Mouse (Mus musculus) erythroblast, embryonic 14.5 days (primary cell): ENCODE data around the gene Mslnl. TPM values are rescaled to one million over a fixed set of nuclear protein-coding genes. Genes with fewer than 3 reads are reported as not detected.

Source experiments
- H3K27me3 ChIP-seq: 2 replicates; pipeline ENCODE4 v1.6.1; 2012; ENCODE audit warnings: inconsistent platforms; ENCODE audit not compliant: control insufficient read depth
- H3K36me3 ChIP-seq: 2 replicates; pipeline ENCODE4 v1.6.1; 2012; ENCODE audit warnings: mild to moderate bottlenecking, inconsistent platforms; ENCODE audit not compliant: control insufficient read depth
- H3K4me1 ChIP-seq: 2 replicates; pipeline ENCODE4 v1.6.1; 2012; ENCODE audit warnings: inconsistent platforms; ENCODE audit not compliant: control insufficient read depth
- H3K4me3 ChIP-seq: replicated peaks from 2 replicates; pipeline ENCODE3; 2012; ENCODE audit warnings: moderate library complexity, mild to moderate bottlenecking, inconsistent platforms
- H3K9me3 ChIP-seq: 2 replicates; pipeline ENCODE4 v1.6.1; 2012; ENCODE audit warnings: low read length, inconsistent platforms, mixed read lengths; ENCODE audit not compliant: control insufficient read depth
- GATA1 ChIP-seq: IDR thresholded peaks from 2 replicates; pipeline ENCODE4 v1.6.1; 2012; ENCODE audit warnings: low read length, inconsistent platforms, mixed read lengths
- TAL1 ChIP-seq: IDR thresholded peaks from 3 replicates; pipeline ENCODE4 v1.6.1; 2012; ENCODE audit warnings: low read length, inconsistent platforms, mixed read lengths
- polyA plus RNA-seq: library from polyadenylated mRNA; stranded (reverse); fragments of >175 nt; gene quantifications from 2 replicates; pipeline ENCODE4 v1.2.3, GENCODE M21; 2012

Mslnl gene
- polyA plus RNA-seq, 1 experiment, result not detected

DNA sequence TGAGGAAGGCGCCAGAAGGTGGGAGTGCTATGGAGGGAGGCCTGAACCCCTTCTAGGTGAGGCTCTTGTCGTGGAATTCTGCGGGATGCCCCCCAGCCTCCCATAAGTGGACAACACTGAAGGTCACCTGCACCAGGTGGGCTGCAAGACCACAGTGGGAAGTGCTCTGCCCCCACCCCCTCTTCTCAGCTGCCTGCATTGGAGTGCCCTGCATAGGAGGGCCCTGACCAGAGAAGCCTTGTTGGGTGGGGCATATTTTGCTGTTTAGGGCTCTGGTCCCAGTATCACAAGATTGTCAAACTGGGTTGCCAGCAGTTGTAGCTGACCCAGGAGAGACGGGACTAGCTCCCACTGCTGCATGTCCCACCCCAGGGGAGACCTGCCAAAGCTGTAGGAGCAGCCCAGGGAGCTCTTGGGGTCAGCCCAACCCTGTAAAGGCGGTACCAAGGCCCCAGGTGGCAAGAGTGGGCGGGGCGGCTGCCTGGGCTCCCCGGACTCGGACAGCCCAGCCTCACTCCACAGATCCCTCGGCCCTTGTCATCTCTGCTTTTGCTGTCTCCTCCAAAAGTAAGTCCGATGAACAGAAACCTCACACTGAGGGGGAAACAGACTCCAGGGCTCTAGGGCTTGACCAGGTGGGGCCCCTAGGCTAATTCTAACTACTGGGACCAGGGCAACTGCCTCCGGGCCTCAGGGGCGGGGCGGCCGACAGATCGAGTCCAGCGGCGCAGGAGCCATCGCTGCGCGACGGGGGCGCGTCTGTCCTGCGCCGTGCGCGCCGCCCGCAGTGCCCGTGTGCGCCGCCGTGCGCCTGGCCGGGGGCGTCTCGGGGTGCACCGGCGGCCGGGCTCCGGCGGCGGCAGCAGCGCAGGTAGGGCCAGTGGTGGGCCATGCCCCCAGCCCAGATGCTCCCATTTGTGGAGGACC, 18.9 kb upstream of the Mslnl start, which contains the start of gene Gng13:
TSS of gene Gng13 (plus strand) at position 461 of the 927 bp plus-strand sequence.
- H3K4me1 ChIP-seq, result peaks cover 26% of the 10 kb centered on the region
- H3K27me3 ChIP-seq, result peaks cover 32% of the 10 kb centered on the region
- TF ChIP-seq GATA1 (no peak), TAL1 (no peak)
- H3K9me3 ChIP-seq, result no peaks in the 10 kb centered on the region
- peaks cover 38% of the 10 kb centered on the region for H3K36me3 ChIP-seq
- H3K4me3 ChIP-seq, result no peak within 1 kb of the TSS

DNA sequence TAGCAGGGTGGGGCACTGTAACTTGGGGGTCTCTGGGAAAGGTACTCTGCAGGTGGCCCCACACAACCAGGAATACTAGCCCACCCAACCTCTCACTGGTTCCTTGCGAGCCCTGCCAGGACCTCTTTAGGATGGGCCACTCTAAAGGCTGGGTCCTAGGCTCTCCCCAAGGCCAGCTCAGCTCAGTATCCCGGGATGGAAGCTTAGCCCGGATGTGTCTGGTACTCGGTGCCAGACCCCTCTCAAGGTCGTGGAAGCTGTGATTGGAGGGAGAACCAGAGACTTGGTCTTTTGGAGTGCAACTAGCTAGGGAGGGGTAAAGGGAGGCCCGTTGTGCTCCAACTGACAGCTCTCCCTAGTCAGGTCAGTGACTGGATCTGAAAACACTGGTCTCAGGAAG, 18.2 kb upstream of the Mslnl start:
- no peaks in the 10 kb centered on the region for H3K9me3 ChIP-seq
- H3K4me1 ChIP-seq, result peaks cover 31% of the 10 kb centered on the region
- H3K27me3 ChIP-seq, result peaks cover 32% of the 10 kb centered on the region
- H3K4me3 ChIP-seq, result no peak overlapping the region
- H3K36me3 ChIP-seq, result peaks cover 46% of the 10 kb centered on the region
- TF ChIP-seq TAL1 (no peak), GATA1 (no peak)

DNA sequence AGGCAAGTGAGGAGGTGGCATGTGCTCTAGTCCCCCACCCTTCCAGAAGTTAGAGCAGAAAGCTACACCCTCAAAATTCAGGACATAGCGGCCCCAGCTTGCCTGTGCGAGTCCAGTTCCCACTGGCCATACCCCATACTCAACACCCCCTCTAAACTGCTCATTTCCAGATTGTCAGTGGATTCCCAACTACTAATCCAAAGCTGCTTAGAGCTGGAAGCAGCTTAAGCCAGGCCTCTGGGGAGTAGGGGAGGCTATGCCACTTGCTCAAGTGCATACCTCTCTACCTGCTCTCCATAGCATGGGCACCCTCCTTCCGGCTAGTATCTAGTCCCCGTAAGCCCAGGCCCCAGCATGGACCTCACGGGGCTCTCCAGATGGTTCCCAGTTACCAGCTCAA, 14.4 kb upstream of the Mslnl start:
- Histone ChIP-seq H3K36me3 (peaks cover 81% of the 10 kb centered on the region), H3K9me3 (peaks cover 7% of the 10 kb centered on the region), H3K27me3 (peaks cover 18% of the 10 kb centered on the region), H3K4me3 (no peak overlapping the region), H3K4me1 (peaks cover 48% of the 10 kb centered on the region)
- TF ChIP-seq TAL1 (no peak), GATA1 (no peak)

DNA sequence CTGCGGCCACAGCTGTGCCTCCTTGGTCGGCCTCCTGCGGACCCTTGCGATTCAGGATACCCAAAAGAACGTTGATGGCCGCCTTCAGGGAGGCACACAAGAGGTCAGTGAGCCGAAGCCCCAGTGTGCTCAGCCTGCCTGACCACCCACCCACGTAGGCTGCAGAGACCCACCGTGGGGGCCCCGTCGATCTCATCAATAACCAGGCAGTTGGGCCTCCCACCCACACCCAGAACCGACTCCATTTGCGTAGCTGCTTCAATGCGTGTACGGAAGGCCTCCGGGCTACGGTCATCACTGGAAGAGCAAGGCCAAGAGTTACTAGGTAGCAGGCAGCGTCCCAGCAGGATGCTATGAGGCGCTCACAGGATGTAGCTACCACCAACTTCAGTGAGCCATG, 12.4 kb upstream of the Mslnl start:
- Histone ChIP-seq H3K36me3 (peaks cover 79% of the 10 kb centered on the region), H3K4me1 (peaks cover 50% of the 10 kb centered on the region), H3K9me3 (peaks cover 7% of the 10 kb centered on the region), H3K27me3 (no peaks in the 10 kb centered on the region), H3K4me3 (no peak overlapping the region)
- TF ChIP-seq TAL1, result no peak
- no peak for TF ChIP-seq GATA1

DNA sequence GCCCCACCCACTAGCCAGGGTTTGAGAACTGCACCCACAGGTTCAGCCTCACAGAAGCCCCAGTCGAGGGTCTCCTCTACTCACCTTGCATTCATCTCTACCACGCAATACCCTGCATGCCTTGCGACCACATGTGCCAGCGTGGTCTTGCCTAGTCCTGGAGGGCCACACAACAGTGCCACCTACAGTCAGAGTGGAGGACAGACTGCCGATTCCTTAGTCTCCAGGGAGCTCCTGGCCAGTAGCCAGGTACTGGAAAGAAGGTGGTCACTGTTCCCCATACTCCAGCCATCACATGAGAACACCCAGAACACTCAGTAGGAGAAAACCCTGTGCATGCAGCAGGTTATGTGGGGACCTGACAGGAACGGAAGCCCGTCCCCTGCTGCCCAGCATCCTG, 11.9 kb upstream of the Mslnl start:
- Histone ChIP-seq H3K4me3 (no peak overlapping the region), H3K4me1 (peaks cover 53% of the 10 kb centered on the region), H3K36me3 (peaks cover 78% of the 10 kb centered on the region), H3K9me3 (peaks cover 7% of the 10 kb centered on the region), H3K27me3 (no peaks in the 10 kb centered on the region)
- no peak for TF ChIP-seq TAL1
- no peak for TF ChIP-seq GATA1

DNA sequence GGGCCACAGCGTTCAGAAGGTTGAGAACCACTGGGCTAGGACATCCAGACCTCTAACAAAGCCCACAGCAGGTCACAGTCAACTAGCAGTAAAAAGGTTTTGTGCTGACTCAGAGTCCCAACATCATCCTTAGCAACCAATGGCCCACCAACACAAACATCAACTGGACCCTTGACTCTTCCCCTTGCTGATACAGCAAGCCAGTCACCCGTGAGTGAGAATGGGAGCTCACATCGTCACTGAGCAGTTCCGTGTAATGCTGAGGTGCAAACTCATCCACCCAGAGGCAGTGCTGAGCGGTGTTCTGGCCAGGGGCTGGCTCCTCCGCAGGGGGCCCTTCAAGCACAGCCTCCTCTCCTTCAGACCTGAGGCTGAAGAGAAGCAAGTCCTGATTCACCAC, 10.6 kb upstream of the Mslnl start:
- Histone ChIP-seq H3K4me1 (peaks cover 54% of the 10 kb centered on the region), H3K36me3 (peaks cover 70% of the 10 kb centered on the region), H3K27me3 (no peaks in the 10 kb centered on the region), H3K9me3 (peaks cover 7% of the 10 kb centered on the region), H3K4me3 (peak overlapping the region; percentile 17)
- TF ChIP-seq GATA1, result no peak
- TF ChIP-seq TAL1, result no peak

DNA sequence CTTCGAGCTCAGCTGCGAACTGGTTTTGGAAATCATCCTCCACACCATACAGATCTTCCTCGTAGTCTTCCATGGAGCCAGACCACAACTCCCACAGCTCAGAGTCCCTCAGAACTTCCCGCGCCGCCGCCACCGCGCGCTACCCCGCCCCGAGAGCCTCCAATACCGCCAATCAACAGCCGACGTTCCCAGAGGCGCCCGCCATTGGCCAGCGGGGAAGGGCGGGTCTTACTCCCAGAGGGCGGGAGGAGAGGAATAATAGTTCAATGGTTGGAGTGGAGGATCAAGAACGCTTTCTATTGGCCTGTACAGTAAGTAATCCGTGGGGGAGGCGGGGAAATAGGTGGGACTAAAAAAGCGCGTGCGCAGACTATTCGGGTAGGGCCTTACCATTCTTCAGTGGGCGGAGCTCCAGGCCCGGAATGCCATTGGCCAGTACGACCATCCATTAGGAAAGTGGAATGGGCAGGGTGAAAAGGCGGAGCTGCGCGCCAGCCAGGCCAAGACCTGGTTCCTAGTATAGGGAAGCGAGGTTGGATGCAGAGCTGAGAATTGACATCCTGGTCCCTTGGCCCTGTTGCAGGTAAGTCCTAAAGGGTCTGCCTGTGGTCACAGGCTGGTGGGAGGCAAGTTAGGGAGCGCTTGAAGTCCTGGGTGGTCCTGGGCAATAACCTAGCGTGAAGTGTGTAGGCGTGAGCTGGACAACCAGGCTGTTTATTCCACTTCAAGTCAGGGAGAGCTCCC, 8.4 kb upstream of the Mslnl start, which contains the start of the genes Chtf18 and Rpusd1:
TSS of gene Chtf18 (minus strand) at position 155 of the 744 bp plus-strand sequence.
TSS of gene Rpusd1 (plus strand) at position 406 of the 744 bp plus-strand sequence.
- peaks cover 7% of the 10 kb centered on the region for H3K9me3 ChIP-seq
- H3K27me3 ChIP-seq, result no peaks in the 10 kb centered on the region
- peaks cover 53% of the 10 kb centered on the region for H3K4me1 ChIP-seq
- TF ChIP-seq TAL1, result no peak
- TF ChIP-seq GATA1, result no peak
- peaks cover 59% of the 10 kb centered on the region for H3K36me3 ChIP-seq
- peak within 1 kb of the TSS; percentile 76 for H3K4me3 ChIP-seq

DNA sequence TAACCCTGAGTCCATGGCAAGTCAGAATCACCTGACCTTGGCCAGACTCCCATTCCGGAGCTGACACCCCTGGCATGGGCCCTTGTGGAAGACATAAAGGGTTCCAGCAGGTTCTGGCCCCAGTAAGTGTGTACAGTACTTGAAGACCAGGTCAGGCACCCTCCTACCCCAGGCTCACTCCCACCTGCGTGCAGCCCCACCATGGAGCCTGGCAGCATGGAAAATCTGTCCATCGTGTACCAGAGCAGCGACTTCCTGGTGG, 7.9 kb upstream of the Mslnl start:
- no peak for TF ChIP-seq GATA1
- TF ChIP-seq TAL1, result no peak
- Histone ChIP-seq H3K36me3 (peaks cover 54% of the 10 kb centered on the region), H3K4me3 (peak overlapping the region; percentile 76), H3K4me1 (peaks cover 48% of the 10 kb centered on the region), H3K27me3 (no peaks in the 10 kb centered on the region), H3K9me3 (peaks cover 7% of the 10 kb centered on the region)

DNA sequence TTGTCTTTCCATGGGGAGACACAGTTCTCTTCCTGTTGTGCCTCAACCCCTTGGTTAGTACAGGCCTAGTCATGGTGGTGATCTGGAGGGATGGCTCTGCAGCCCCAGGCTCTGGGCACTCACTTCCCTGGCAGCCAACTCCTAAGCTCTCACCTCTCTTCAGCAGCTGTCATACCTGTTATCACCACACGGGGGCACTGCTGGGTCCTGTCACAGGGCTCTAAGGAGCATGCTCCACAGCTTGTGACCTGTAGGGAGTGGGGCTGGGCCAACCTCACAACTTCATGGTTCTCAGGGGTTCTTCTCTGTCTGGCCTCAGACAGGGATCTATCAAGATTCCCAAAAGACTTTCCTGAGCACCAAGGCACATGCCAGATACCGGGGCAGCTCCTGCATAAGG, 3.8 kb upstream of the Mslnl start:
- Histone ChIP-seq H3K9me3 (no peaks in the 10 kb centered on the region), H3K36me3 (peaks cover 22% of the 10 kb centered on the region), H3K4me3 (no peak overlapping the region), H3K27me3 (no peaks in the 10 kb centered on the region), H3K4me1 (peaks cover 14% of the 10 kb centered on the region)
- TF ChIP-seq GATA1, result no peak
